Mouse (Mus musculus): ENCODE results near the gene Hist2h2aa2. TPM values are rescaled to one million over a fixed set of nuclear protein-coding genes. Genes with fewer than 3 reads are reported as not detected.

Hist2h2aa2 gene
- polyA plus RNA-seq, 1 experiment from 2014 or later: 64.9 TPM

DNA sequence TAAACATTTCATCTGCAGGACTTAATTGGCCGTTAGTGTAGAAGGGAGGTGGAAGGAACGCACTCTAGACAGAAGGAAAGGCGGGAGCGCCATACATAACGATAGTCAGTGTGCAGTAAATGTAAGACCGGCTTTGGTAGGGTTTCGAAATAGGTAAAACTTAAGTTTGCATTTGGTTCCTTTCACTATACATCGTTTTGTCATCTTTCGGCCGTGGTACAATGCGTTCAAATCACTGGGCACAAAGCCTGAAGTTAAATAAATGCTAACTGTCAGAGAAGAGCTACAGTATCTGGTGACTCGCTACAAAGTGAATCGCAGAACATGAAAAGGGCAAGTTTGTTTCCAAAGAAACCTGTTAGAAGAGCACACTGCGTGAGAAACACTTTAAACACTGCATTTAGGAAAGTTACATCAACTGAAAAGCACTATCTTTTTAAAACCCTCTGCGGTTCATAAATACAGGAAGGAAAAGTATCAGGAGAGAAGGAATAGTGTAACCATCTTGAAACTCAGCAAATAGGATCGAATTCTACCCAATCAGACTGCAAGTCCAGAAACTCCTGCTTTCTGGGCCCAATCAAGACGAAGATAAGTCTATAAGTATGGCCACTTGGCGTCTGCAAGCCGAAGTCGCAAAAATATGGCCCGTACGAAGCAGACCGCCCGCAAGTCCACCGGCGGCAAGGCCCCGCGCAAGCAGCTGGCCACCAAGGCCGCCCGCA is 28.1 kb upstream of the Hist2h2aa2 start, which contains the start of gene Hist2h3b:
Gene Hist2h3b (plus strand): TSS at position 604 of the 725 bp plus-strand sequence.
- no peaks in the 10 kb centered on the region for H3K36me3 ChIP-seq
- H3K27me3 ChIP-seq: no peaks in the 10 kb centered on the region
- no peaks in the 10 kb centered on the region for H3K9me3 ChIP-seq
- H3K27ac ChIP-seq: peak within 1 kb of the TSS; percentile 96
- peak; percentile 68 for ATAC-seq (ENCODE audit: low FRiP score)
- H3K9ac ChIP-seq: peak within 1 kb of the TSS; percentile 67
- 23% methylated on average over 30 of the region's 30 CpGs for WGBS
- H3K4me1 ChIP-seq (replicated peaks): peaks cover 27% of the 10 kb centered on the region
- H3K4me3 ChIP-seq: peak within 1 kb of the TSS; percentile 54
- H3K4me2 ChIP-seq: peak within 1 kb of the TSS; percentile 84

DNA sequence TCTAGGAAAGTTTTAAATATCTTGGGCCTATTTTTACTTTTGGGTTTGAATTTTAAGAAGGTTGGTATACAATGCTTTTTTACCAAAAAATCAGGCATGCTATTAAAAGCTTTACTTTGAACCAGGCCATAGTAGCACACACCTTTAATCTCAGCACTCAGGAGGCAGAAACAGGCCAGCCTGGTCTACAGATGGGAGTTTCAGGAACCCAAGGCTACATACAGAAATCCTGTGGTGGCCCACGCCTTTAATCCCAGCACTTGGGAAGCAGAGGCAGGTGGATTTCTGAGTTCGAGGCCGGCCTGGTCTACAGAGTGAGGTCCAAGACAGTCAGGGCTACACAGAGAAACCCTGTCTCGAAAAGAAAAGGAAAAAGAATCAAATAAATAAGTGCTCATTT is 27.5 kb upstream of the Hist2h2aa2 start:
- Histone ChIP-seq H3K4me3 (no peak overlapping the region), H3K9me3 (no peaks in the 10 kb centered on the region), H3K9ac (no peak overlapping the region), H3K4me2 (no peak overlapping the region; the same call in 1 of the 2 replicates), H3K27me3 (no peaks in the 10 kb centered on the region), H3K27ac (peak overlapping the region; percentile 89; the same call in 1 of the 2 replicates), H3K4me1 (replicated peaks) (peaks cover 28% of the 10 kb centered on the region), H3K36me3 (no peaks in the 10 kb centered on the region)
- 84% methylated on average over 4 of the region's 4 CpGs for WGBS
- no peak for ATAC-seq (ENCODE audit: low FRiP score)

DNA sequence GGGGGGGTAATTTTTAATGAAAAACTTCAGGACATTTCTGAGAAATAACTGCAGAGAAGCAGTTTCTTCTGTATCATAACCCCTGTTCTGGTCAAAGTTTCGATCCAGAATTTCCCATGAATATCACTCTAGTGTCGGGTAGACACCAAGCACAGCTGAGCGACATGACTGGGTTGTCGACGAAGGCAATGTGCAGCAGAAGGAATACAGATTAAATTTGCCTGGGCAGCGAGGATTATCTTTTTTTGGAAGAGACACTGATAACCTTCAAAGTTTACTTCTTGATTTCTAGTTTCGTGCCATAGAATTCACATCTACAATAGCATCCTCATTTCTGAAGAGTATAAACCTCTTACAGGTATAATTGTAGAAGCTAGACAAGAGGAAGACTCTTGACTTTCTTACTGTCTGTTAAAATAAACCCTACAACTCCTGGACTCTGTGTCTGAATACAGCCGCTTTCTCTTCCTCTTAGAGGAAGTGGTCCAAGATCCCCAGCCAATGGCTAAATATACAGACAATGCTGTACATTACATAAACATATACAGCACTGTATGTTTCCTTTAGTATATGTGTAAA is 26.1 kb upstream of the Hist2h2aa2 start:
- peaks cover 38% of the 10 kb centered on the region for H3K4me1 ChIP-seq (replicated peaks)
- no peak for ATAC-seq (ENCODE audit: low FRiP score)
- WGBS: 94% methylated on average over 8 of the region's 8 CpGs
- H3K9me3 ChIP-seq: no peaks in the 10 kb centered on the region
- no peak overlapping the region for H3K27ac ChIP-seq
- no peak overlapping the region for H3K4me3 ChIP-seq
- H3K9ac ChIP-seq: no peak overlapping the region
- H3K27me3 ChIP-seq: no peaks in the 10 kb centered on the region
- H3K4me2 ChIP-seq: no peak overlapping the region
- no peaks in the 10 kb centered on the region for H3K36me3 ChIP-seq

DNA sequence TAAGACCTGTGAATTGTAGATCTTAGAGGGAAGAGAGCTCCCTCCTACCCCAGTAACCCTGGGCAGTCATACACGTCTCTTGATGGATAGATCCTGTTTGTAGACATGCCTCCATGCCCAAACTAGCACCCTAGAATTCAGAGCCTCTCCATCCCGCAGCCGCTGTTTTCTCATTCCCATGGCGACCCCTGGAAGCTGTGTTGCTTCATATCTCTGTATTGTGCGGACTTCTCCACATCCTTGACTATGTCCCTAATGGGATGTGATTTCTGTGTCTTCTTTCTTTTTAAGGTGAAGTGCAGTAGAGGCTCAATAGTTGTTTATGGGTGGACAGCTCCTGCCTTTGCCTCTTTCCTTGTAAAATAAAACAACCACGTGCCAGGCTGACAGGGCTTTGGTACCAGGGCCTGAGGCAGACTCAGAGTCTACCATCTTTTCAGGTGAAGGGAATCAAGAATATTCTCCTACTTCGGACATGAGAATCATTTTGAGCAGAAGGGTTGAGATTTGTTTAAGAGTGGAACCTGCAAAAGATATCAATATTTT is 24.4 kb upstream of the Hist2h2aa2 start:
- 66% methylated on average over 7 of the region's 7 CpGs for WGBS
- Histone ChIP-seq H3K27me3 (no peaks in the 10 kb centered on the region), H3K4me2 (peak overlapping the region; percentile 80), H3K27ac (peak overlapping the region; percentile 98), H3K4me3 (peak overlapping the region; percentile 59; the same call in 1 of the 2 replicates), H3K9me3 (no peaks in the 10 kb centered on the region), H3K36me3 (no peaks in the 10 kb centered on the region), H3K9ac (peak overlapping the region; percentile 83), H3K4me1 (replicated peaks) (peaks cover 34% of the 10 kb centered on the region)
- ATAC-seq (ENCODE audit: low FRiP score): no peak

DNA sequence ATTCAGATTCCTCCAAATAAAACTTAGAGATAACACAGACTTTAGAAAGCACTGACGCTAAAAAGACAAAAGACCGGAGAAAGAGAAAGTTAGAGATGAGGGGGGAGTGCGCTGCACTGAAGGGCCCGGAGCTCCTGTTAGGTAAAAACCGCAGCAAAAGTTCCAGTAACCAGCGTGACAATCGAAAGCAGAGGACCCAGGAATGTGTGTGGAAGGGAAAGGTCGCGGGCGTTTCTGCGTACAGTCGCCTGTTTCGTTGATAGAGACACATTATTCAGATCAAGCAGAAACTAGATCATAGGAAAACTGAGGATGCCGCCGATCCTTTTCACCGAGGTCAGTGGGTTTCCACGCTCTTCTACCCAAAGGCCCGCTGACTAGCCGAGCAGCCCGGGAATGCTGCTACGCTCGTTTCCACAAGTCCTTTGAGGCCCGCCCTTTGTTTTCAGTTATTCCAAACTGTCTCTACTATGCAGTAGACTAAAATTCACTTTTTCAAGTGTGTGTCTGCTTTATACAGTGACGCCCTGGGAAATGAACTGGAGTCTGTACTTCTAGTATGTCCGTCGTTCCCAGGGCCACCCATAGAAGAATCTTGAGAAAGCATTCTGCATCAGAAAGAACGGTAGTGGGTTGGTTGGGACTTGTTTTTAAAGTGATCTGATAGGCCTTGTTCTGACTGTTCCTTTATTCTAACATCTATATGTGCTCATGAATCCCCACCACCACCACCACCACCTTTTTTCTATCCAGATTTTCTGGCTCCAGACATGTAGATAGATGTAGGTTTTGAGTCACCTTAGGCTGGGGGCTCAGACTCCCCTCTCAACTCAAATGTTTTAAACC is 23.7 kb upstream of the Hist2h2aa2 start:
- peak; percentile 41 for ATAC-seq (ENCODE audit: low FRiP score)
- Histone ChIP-seq H3K27ac (peak overlapping the region; percentile 98), H3K27me3 (no peaks in the 10 kb centered on the region), H3K9me3 (no peaks in the 10 kb centered on the region), H3K4me3 (peak overlapping the region; percentile 59), H3K36me3 (no peaks in the 10 kb centered on the region), H3K4me1 (replicated peaks) (peaks cover 31% of the 10 kb centered on the region), H3K9ac (peak overlapping the region; percentile 83), H3K4me2 (peak overlapping the region; percentile 80)
- WGBS: 4% methylated on average over 27 of the region's 27 CpGs

DNA sequence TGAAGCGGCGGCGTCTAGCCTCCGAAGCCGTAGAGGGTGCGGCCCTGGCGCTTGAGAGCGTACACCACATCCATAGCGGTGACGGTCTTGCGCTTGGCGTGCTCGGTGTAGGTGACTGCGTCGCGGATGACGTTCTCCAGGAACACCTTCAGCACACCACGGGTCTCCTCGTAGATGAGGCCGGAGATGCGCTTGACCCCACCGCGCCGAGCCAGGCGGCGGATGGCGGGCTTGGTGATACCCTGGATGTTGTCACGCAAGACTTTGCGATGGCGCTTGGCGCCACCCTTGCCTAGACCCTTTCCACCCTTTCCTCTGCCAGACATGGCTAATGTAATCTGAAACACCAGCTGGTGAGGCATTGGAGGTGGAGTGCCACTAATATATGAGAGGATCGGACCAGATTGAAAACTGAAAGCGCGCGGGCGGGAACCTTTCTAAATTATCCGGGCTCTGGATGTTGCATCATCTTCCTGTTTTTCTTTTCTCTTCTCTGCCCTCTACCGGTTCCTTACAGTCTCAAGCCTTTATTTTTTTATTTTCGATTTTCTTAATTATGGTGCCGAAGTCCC is 23.0 kb upstream of the Hist2h2aa2 start, which contains the start of gene Hist2h4:
Gene Hist2h4 (minus strand): TSS at position 333 of the 572 bp plus-strand sequence.
- WGBS: under 1% methylated on average over 40 of the region's 40 CpGs
- H3K27ac ChIP-seq: peak within 1 kb of the TSS; percentile 98

DNA sequence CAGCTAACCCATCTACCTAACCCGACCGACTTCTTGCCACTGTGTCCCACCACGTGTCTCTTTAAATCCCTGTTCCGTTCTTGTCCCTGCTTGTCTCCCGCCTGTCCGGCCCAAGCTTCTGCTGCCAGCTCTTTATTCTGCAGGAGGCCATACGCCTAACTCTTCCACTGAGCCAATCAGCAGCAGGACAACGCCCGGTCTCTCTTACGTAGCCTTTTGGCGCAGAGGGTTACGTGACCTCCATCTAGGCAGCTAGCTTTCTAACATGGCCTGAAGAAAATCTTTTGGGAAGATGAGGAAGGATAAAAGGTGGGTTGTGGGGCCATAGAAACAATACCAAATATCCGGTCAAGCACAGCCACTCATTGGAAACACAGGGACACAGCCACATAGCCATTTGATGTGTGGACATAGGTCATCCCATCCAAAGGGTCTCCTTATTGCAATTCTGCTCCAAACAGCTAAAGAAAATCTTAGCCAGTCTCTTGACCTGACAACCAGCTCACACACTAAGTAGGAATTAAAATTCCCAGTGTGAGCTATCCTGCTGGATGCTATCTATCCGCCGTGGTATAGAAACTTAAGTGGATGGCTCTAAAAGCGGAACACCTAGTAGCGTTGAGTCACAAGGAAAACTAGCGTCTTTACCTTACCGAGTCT is 22.3 kb upstream of the Hist2h2aa2 start:
- Histone ChIP-seq H3K9me3 (no peaks in the 10 kb centered on the region), H3K4me2 (peak overlapping the region; percentile 80), H3K36me3 (no peaks in the 10 kb centered on the region), H3K4me1 (replicated peaks) (peaks cover 23% of the 10 kb centered on the region), H3K9ac (peak overlapping the region; percentile 83), H3K27me3 (no peaks in the 10 kb centered on the region), H3K4me3 (peak overlapping the region; percentile 59), H3K27ac (peak overlapping the region; percentile 98)
- WGBS: 1% methylated on average over 19 of the region's 19 CpGs
- ATAC-seq (ENCODE audit: low FRiP score): peak; percentile 67

More for the DNA sequence above, 23.0 kb upstream of the Hist2h2aa2 start, which contains the start of gene Hist2h4:
- peak within 1 kb of the TSS; percentile 83 for H3K9ac ChIP-seq
- no peaks in the 10 kb centered on the region for H3K27me3 ChIP-seq
- peak within 1 kb of the TSS; percentile 80 for H3K4me2 ChIP-seq
- peak within 1 kb of the TSS; percentile 59 for H3K4me3 ChIP-seq
- peak; percentile 91 for ATAC-seq (ENCODE audit: low FRiP score)
- H3K36me3 ChIP-seq: no peaks in the 10 kb centered on the region
- no peaks in the 10 kb centered on the region for H3K9me3 ChIP-seq
- peaks cover 29% of the 10 kb centered on the region for H3K4me1 ChIP-seq (replicated peaks)

DNA sequence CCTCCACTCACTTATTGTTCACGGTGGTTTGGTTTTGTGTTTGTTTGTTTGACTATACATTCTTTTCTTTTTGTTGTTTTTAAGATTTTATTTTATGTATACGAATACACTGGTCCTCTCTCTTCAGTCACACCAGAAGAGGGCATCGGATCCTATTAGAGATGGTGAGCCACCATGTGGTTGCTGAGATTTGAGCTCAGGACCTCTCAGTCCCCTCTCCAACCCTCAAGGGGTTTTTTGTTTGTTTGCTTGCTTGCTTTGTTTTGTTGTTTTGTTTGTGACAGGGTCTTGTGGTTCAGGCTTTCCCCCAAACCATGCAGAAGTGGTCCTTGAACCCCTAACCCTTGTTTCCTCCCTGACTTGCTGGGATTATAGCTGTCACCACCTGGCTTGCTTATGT is 21.5 kb upstream of the Hist2h2aa2 start:
- 56% methylated on average over 3 of the region's 3 CpGs for WGBS
- H3K4me3 ChIP-seq: peak overlapping the region; percentile 59
- no peaks in the 10 kb centered on the region for H3K36me3 ChIP-seq
- H3K4me2 ChIP-seq: peak overlapping the region; percentile 80
- peak overlapping the region; percentile 83 for H3K9ac ChIP-seq
- H3K4me1 ChIP-seq (replicated peaks): peaks cover 23% of the 10 kb centered on the region
- H3K9me3 ChIP-seq: no peaks in the 10 kb centered on the region
- H3K27ac ChIP-seq: peak overlapping the region; percentile 98
- no peak for ATAC-seq (ENCODE audit: low FRiP score)
- no peaks in the 10 kb centered on the region for H3K27me3 ChIP-seq

DNA sequence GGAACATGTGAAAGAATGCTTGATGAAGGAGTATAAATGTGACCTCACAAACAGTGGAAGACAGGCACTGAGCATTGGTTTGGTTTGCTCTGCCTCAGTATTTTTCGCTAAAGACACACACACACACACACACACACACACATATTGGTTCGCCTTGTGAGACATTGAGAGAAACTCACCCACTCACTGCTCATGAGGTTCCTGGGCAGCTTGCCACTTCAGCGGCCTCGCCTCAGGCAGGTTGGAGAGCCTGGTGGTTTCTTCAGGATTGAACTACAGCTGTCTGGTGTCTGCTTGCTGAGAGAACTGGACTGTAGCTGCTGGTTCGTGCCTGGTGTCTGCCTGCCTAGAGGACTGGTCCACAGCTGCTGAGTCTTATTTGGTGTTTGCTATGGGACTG is 20.1 kb upstream of the Hist2h2aa2 start:
- no peak overlapping the region for H3K4me2 ChIP-seq
- H3K4me3 ChIP-seq: no peak overlapping the region
- H3K4me1 ChIP-seq (replicated peaks): peaks cover 23% of the 10 kb centered on the region
- H3K9me3 ChIP-seq: no peaks in the 10 kb centered on the region
- no peak overlapping the region for H3K27ac ChIP-seq
- no peak overlapping the region for H3K9ac ChIP-seq
- 96% methylated on average over 5 of the region's 5 CpGs for WGBS
- H3K27me3 ChIP-seq: no peaks in the 10 kb centered on the region
- ATAC-seq (ENCODE audit: low FRiP score): no peak
- H3K36me3 ChIP-seq: no peaks in the 10 kb centered on the region

DNA sequence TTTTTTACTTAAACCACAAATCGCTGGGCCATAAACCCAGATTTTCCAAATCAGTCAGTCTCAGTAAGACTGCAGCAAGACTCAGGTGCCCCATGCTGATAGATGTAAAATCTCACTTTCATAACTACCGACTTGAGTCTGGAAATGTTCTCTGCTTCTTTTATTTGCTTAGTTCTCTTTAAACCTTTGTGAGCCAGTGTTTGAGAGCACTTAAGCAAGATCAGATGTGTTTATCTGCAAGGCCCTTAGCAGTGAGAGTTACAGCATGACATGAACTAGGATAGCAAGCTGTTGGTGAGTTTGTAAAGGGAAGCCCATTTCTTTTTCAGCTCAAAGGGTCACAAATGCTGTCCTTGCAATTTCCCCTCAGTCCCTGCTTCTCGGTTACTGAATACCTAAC is 17.1 kb upstream of the Hist2h2aa2 start:
- WGBS: 88% methylated on average over 3 of the region's 3 CpGs
- Histone ChIP-seq H3K4me3 (no peak overlapping the region), H3K27me3 (no peaks in the 10 kb centered on the region), H3K4me2 (no peak overlapping the region), H3K27ac (no peak overlapping the region), H3K36me3 (no peaks in the 10 kb centered on the region), H3K4me1 (replicated peaks) (peaks cover 7% of the 10 kb centered on the region), H3K9ac (no peak overlapping the region), H3K9me3 (no peaks in the 10 kb centered on the region)
- no peak for ATAC-seq (ENCODE audit: low FRiP score)

DNA sequence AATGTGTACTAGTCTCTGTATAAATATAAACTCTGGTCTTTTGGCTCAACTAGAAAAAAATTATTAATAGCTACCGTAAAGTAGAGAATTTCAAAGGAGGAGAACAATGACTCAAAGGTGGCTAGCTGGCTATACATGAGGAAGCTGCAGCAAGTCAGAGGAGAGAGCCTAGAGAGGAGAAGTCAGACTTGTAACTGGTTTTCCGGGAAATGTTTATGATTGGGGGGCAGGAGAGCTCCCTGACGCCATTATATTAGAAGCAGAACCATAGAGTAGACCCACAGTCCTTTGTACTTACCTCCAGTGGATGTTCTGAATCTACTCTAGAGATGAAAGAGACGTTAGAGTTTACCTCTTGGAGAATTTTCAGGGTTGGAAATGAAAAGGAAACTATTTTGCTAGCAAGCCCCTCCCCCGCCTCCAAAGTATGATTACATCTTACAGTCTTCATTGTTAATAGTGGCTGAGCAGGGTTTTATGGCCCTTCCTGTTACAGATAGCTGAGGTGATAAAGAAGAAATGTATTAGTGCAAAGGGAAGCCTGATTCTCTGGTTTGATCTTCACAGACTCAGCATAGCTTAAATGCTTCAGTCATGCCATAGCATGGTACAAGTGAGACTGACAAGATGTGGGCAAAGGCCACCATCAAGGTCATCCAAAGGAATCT is 16.0 kb upstream of the Hist2h2aa2 start:
- WGBS: 86% methylated on average over 5 of the region's 5 CpGs
- Histone ChIP-seq H3K36me3 (no peaks in the 10 kb centered on the region), H3K4me3 (no peak overlapping the region), H3K9me3 (no peaks in the 10 kb centered on the region), H3K4me2 (no peak overlapping the region), H3K4me1 (replicated peaks) (no peaks in the 10 kb centered on the region), H3K9ac (no peak overlapping the region), H3K27me3 (no peaks in the 10 kb centered on the region), H3K27ac (no peak overlapping the region)
- no peak for ATAC-seq (ENCODE audit: low FRiP score)
